Mouse (Mus musculus) bone marrow, adult 2 months (tissue): ENCODE measurements around the gene Cdca7l.
"Not testable (repeated sequence)": the region's sequence is repeated elsewhere in the genome, so short reads cannot be mapped to it uniquely, and the experiment has no call there.

Experiments
- CTCF ChIP-seq: fragments of 200-500 bp; IDR thresholded peaks from 2 replicates; pipeline ENCODE4 v1.5.1; 2011; ENCODE audit warnings: low read length, control low read depth; ENCODE audit not compliant: control insufficient read depth, insufficient read depth
- POLR2A ChIP-seq: fragments of 200-500 bp; IDR thresholded peaks from 2 replicates; pipeline ENCODE4 v1.6.1; 2011; ENCODE audit warnings: low read depth, mild to moderate bottlenecking, control low read depth, low read length, borderline replicate concordance; ENCODE audit not compliant: control insufficient read depth

- not testable (repeated sequence) for TF ChIP-seq CTCF, POLR2A
Observed at GRCm38 (mm10) chr12:117803989-117804388, at the start of gene Cdca7l.
